Mouse (Mus musculus): ENCODE measurements around the gene Smim5.

Smim5 gene

DNA sequence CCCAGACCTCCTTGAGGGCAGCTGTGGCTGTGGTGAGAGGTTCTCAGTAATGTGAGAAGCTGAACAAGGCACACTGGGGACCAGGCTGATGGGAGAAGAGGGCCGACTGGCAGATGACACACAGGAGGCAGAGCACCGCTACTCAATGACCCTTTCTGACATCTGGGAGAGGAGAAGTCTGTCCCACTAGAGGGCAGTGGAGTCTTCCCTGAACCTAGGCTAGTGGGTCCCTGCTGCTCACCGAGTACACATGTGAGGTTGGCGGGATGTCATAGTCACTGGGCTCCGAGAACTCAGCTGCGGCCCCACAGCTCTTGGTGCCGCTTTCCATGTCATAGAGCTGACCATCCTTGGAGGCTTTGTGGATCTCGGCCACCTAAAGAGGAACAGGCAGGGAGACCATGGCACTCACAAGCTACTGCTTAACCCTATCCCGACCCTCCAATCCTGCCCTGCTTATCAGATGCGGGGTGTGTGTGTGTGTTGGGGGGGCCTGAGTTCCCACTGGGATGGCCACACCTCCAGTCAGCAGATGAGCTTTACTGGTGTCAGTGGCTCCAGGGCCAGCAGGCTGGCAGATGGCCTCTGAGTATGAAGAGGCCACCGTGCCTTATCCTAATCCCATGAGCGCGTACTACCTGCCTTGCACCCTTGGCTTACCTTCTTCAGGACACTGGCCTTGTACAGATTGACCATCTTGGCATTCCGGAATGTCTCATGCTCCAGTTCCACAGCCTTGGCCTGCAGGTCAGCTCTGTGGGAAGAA lies 4.8 kb upstream of the Smim5 start:
- in situ Hi-C loops (cut with MseI, MboI) = no loop called here

- in situ Hi-C loops (cut with MseI, MboI) = no loop called here
Measured at GRCm38 (mm10) chr11:115898446-115898845, 1.3 kb upstream of the Smim5 start.

- in situ Hi-C loops (cut with MseI, MboI) = no loop called here
Measured at GRCm38 (mm10) chr11:115898886-115899285, 880 bp upstream of the Smim5 start.

GRCm38 (mm10) chr11:115900561-115901337 lies 983 bp downstream of the Smim5 start:
- in situ Hi-C loops (cut with MseI, MboI) = no loop called here

DNA sequence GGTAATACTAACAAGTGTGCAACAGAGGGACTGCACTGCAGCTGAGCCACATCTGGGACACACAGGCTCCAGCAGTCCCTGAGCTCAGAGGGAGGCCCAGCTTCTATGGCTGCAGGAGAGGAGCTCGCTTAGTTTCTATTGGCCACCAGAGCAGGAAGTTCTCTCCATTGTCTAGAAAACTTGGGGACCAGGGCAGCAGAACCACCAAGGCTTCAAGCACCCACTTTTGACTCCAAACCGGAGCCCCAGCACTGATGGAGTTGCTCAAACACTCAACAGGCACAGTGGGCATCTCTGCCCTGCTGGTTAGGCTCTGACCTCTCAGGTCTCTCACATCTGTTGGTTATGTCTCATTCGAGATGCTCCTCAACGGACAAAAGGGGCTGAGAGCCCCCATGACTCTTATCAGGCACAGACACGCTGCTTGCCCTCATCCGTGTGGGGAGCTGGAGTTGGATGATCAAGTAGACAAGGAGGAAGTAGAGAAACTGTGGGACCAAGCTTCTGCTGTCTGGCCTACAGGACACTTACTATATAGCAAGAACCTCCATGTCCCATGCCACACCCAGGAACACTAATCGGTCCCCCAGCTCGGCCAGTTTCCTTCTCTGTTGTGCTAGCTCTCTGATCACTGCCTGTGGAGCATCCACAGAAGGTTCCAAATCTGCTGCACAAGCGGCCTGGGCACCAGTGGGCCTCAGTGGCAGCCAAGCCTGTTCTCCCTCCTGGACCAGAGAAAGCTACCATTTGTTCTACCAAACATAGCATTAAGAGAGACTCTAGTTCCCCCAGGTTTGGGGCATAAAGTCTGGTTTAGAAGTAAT lies 1.8 kb downstream of the Smim5 start:
- in situ Hi-C loops (cut with MseI, MboI) = no loop called here

- in situ Hi-C loops (cut with MseI, MboI) = no loop called here
Measured at GRCm38 (mm10) chr11:115902177-115902576, 2.4 kb downstream of the Smim5 start.

GRCm38 (mm10) chr11:115902831-115903230 lies 3.1 kb downstream of the Smim5 start:
- in situ Hi-C loops (cut with MseI, MboI) = no loop called here

GRCm38 (mm10) chr11:115903384-115904230 lies 3.8 kb downstream of the Smim5 start:
- in situ Hi-C loops (cut with MseI, MboI) = no loop called here

DNA sequence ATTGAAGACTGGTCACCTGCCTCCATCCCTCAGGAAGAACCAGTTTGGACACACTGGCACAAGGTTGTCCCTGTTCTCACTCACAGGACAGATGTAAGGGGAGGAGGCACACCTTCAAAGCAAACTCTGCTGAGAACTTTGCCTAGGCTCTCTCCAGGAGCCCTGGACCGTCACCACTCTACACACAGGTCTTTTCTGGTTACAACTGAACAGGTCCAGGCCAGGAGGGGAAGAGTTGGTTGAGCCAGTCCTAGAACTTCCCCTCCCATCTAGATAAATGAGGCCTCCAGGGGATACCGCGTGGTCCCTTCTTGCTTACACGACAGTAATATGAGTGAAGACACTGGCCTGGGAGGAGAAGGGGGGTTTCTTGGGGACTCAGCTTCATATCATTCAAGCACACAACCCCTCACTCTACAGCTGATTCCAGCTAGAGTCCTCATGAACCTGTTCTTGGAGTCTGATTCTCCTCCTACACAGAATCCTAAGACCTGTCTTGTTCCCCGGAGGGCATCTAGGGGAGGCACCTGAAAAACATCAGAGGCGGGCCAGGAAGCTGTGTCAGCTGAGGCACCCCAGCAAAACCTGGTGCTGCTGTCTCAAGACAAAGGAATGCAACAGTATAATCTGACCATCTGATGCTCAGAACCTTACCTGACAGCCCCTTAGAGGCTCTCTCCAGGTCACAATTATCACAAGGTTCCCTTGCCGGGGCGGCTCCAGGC lies 4.6 kb downstream of the Smim5 start:
- in situ Hi-C loops (cut with MseI, MboI) = no loop called here

- in situ Hi-C loops (cut with MseI, MboI) = no loop called here
Measured at GRCm38 (mm10) chr11:115904956-115905790, 5.4 kb downstream of the Smim5 start.

- in situ Hi-C loops (cut with MseI, MboI) = no loop called here
Measured at GRCm38 (mm10) chr11:115906116-115906515, 6.3 kb downstream of the Smim5 start.

DNA sequence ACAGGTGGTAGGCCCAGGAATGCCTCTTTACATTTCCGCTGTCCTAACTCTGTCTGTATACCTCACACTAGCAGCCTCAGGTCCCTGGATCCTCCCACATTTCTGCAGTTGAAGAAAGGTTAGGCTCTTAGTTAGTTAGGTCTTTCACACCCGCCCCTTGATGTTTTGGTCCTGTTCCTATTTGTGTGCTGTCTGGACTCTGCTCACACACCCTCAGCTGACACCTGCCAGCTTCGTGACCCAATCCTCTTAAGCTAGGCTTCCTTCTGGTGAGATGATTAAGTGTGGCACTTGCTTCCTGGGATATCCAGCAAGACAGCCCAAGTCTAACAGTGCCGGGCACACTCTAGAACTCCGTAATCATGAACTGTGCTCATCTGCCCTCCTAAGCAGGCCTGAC lies 6.8 kb downstream of the Smim5 start:
- in situ Hi-C loops (cut with MseI, MboI) = no loop called here

GRCm38 (mm10) chr11:115911134-115911561 lies 11.4 kb downstream of the Smim5 start:
- in situ Hi-C loops (cut with MseI, MboI) = no loop called here

- in situ Hi-C loops (cut with MseI, MboI) = no loop called here
Measured at GRCm38 (mm10) chr11:115911632-115912376, 12.0 kb downstream of the Smim5 start, which contains the start of gene Smim6. TSS of gene Smim6 (plus strand) at chr11:115912017.

GRCm38 (mm10) chr11:115916579-115916978 lies 16.8 kb downstream of the Smim5 start:
- in situ Hi-C loops (cut with MseI, MboI) = no loop called here

GRCm38 (mm10) chr11:115918637-115919036 lies 18.9 kb downstream of the Smim5 start:
- in situ Hi-C loops (cut with MseI, MboI) = no loop called here

GRCm38 (mm10) chr11:115919073-115919472 lies 19.3 kb downstream of the Smim5 start:
- in situ Hi-C loops (cut with MseI, MboI) = no loop called here

- in situ Hi-C loops (cut with MseI, MboI) = no loop called here
Measured at GRCm38 (mm10) chr11:115920110-115920818, 20.5 kb downstream of the Smim5 start.
